Mouse (Mus musculus): ENCODE results near the gene Nfe2l3.

DNA sequence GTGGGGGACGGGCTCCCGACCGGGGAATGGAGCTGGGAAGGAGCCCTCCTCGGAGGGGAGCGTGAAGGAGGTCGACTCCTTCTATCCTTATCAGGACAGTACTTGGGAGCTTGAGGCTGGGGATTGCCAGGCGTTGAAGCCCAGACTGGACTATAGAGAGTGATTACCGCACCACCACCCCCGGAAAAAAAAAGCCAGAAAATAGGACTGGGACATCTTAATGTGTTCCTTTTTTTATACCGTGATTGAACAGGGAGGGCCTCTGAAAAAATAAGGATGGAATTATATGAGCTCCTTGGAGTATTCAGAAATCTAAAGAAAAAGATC, 38.7 kb downstream of the Nfe2l3 start:
- TF ChIP-seq CTCF (IDR thresholded peaks at IDR 0.05; ENCODE audit: borderline replicate concordance, insufficient read depth, low read length): no peak
- TF ChIP-seq POLR2A (IDR thresholded peaks at IDR 0.05; ENCODE audit: low read depth, low read length): 0 out of 2 replicates have a peak, but pooled peaks have one; percentile 19

Measured in embryonic fibroblast, embryonic 13.5 days (primary cell).